In genomic region chrX:51018786-51019179, GRCm38 (mm10) we compare ENCODE assay signal across 8 mouse cellular contexts. TPM values are rescaled to one million over a fixed set of nuclear protein-coding genes. Genes with fewer than 3 reads are reported as not detected.
A peak's percentile ranks its signal among the peaks of the same experiment; 100 is the strongest.
DNase-seq lines count a peak whose midpoint lies in the region; ATAC-seq and TF ChIP-seq lines count a peak whose summit lies in the region.

No protein-coding gene starts in this region.

- H3K4me3 ChIP-seq in E14TG2a.4 (replicated peaks; ENCODE audit: low read length), result peak overlapping the region; percentile 78
- peak overlapping the region; percentile 65 for H3K4me3 ChIP-seq in forebrain, embryonic 10.5 days
- H3K4me3 ChIP-seq in heart, embryonic 15.5 days, result peak overlapping the region; percentile 63
- peak overlapping the region; percentile 69 for H3K4me3 ChIP-seq in liver, embryonic 16.5 days (ENCODE audit: low read depth, low read length)
- peak overlapping the region; percentile 45 for H3K4me3 ChIP-seq in neural tube, embryonic 14.5 days (ENCODE audit: low read depth, low read length)
- peak overlapping the region; percentile 90 for H3K4me3 ChIP-seq in testis, adult 2 months (ENCODE audit: control insufficient read depth, low read depth, low read length)

- H3K4me1 ChIP-seq in E14TG2a.4 (replicated peaks; ENCODE audit: low read depth, low read length), result peaks cover 7% of the 10 kb centered on the region; the same call in 1 of the 2 replicates
- peaks cover 13% of the 10 kb centered on the region; the same call in 1 of the 2 replicates for H3K4me1 ChIP-seq in forebrain, embryonic 10.5 days
- no peaks in the 10 kb centered on the region for H3K4me1 ChIP-seq in heart, embryonic 15.5 days (replicated peaks)
- no peaks in the 10 kb centered on the region; the same call in 1 of the 2 replicates for H3K4me1 ChIP-seq in liver, embryonic 16.5 days (ENCODE audit: control insufficient read depth, low read depth, low read length)
- 0 out of 2 replicates have a peak, but pooled peaks cover 5% of the 10 kb centered on the region for H3K4me1 ChIP-seq in neural tube, embryonic 14.5 days (ENCODE audit: control insufficient read depth, insufficient read depth, low read length)
- H3K4me1 ChIP-seq in testis, adult 2 months (ENCODE audit: control insufficient read depth, insufficient read depth, low read length), result peaks cover 3% of the 10 kb centered on the region; the same call in 1 of the 2 replicates

- H3K9ac ChIP-seq in heart, embryonic 15.5 days, result peak overlapping the region; percentile 77
- H3K9ac ChIP-seq in liver, embryonic 16.5 days (ENCODE audit: low read depth, low read length), result peak overlapping the region; percentile 76
- H3K9ac ChIP-seq in neural tube, embryonic 14.5 days (replicated peaks; ENCODE audit: low read depth, low read length), result peak overlapping the region; percentile 78

- no peaks in the 10 kb centered on the region for H3K9me3 ChIP-seq in E14TG2a.4 (ENCODE audit: low read length)
- no peaks in the 10 kb centered on the region for H3K9me3 ChIP-seq in forebrain, embryonic 10.5 days
- no peaks in the 10 kb centered on the region for H3K9me3 ChIP-seq in heart, embryonic 15.5 days (replicated peaks)
- H3K9me3 ChIP-seq in liver, embryonic 16.5 days (replicated peaks; ENCODE audit: control insufficient read depth, low read length), result no peaks in the 10 kb centered on the region
- H3K9me3 ChIP-seq in neural tube, embryonic 14.5 days (ENCODE audit: control insufficient read depth, low read length), result no peaks in the 10 kb centered on the region

- peak; percentile 79 for ATAC-seq in heart, embryonic 15.5 days (replicated peaks; ENCODE audit: insufficient number of reproducible peaks, insufficient read depth, low FRiP score, low read depth)
- ATAC-seq in liver, embryonic 16.5 days (ENCODE audit: low read depth), result peak; percentile 85
- peak; percentile 92 for ATAC-seq in neural tube, embryonic 14.5 days (ENCODE audit: low read depth)

- H3K27ac ChIP-seq in forebrain, embryonic 10.5 days, result peak overlapping the region; percentile 97
- H3K27ac ChIP-seq in heart, embryonic 15.5 days, result peak overlapping the region; percentile 97
- H3K27ac ChIP-seq in liver, embryonic 16.5 days (ENCODE audit: low read length), result peak overlapping the region; percentile 88
- H3K27ac ChIP-seq in neural tube, embryonic 14.5 days (ENCODE audit: low read depth, low read length), result peak overlapping the region; percentile 89
- peak overlapping the region; percentile 88 for H3K27ac ChIP-seq in testis, adult 2 months (ENCODE audit: control insufficient read depth, insufficient read depth, low read depth, low read length)

- H3K36me3 ChIP-seq in E14TG2a.4 (ENCODE audit: insufficient read depth, low read length), result peaks cover 15% of the 10 kb centered on the region
- H3K36me3 ChIP-seq in forebrain, embryonic 10.5 days (replicated peaks), result peaks cover 12% of the 10 kb centered on the region
- H3K36me3 ChIP-seq in heart, embryonic 15.5 days, result peaks cover 2% of the 10 kb centered on the region; the same call in 1 of the 2 replicates
- H3K36me3 ChIP-seq in liver, embryonic 16.5 days (ENCODE audit: control insufficient read depth, insufficient read depth), result no peaks in the 10 kb centered on the region; the same call in 1 of the 2 replicates
- no peaks in the 10 kb centered on the region for H3K36me3 ChIP-seq in neural tube, embryonic 14.5 days (ENCODE audit: control insufficient read depth, insufficient read depth, low read length)
- H3K36me3 ChIP-seq in testis, adult 2 months (ENCODE audit: control insufficient read depth, insufficient read depth, low read length), result no peaks in the 10 kb centered on the region

- H3K4me2 ChIP-seq in heart, embryonic 15.5 days, result peak overlapping the region; percentile 55
- peak overlapping the region; percentile 71 for H3K4me2 ChIP-seq in liver, embryonic 16.5 days (ENCODE audit: low read depth, low read length)
- peak overlapping the region; percentile 44 for H3K4me2 ChIP-seq in neural tube, embryonic 14.5 days (ENCODE audit: low read depth, low read length)

- DNase-seq in c-Kit-negative CD71-positive TER-119-positive erythroid progenitor cells, embryonic 14.5 days (ENCODE audit: low read depth, low spot score), result peak; percentile 60
- peak; percentile 64 for DNase-seq in forebrain, embryonic 10.5 days (ENCODE audit: extremely low spot score, low spot score)
- DNase-seq in kidney, postnatal 25 days, result peak; percentile 70 to 90

- H3K27me3 ChIP-seq in E14TG2a.4 (ENCODE audit: insufficient read depth, low read length), result no peaks in the 10 kb centered on the region
- no peaks in the 10 kb centered on the region for H3K27me3 ChIP-seq in forebrain, embryonic 10.5 days (ENCODE audit: poor library complexity, severe bottlenecking)
- no peaks in the 10 kb centered on the region for H3K27me3 ChIP-seq in heart, embryonic 15.5 days
- no peaks in the 10 kb centered on the region for H3K27me3 ChIP-seq in liver, embryonic 16.5 days (ENCODE audit: control insufficient read depth, insufficient read depth, low read depth, low read length)
- H3K27me3 ChIP-seq in neural tube, embryonic 14.5 days (ENCODE audit: control insufficient read depth, insufficient read depth, low read length), result no peaks in the 10 kb centered on the region
- H3K27me3 ChIP-seq in testis, adult 2 months (ENCODE audit: control insufficient read depth, insufficient read depth, low read length), result no peaks in the 10 kb centered on the region

- no peak; the same call in 1 of the 2 replicates for TF ChIP-seq POLR2A in testis, adult 2 months (IDR thresholded peaks at IDR 0.05; ENCODE audit: control insufficient read depth, low read depth, low read length)

- WGBS in forebrain, embryonic 10.5 days, result 20% methylated on average over 18 of the region's 32 CpGs
- 23% methylated on average over 29 of the region's 32 CpGs for WGBS in heart, embryonic 15.5 days
- WGBS in liver, embryonic 16.5 days (ENCODE audit: insufficient replicate concordance), result 18% methylated on average over 32 of the region's 32 CpGs
- WGBS in neural tube, embryonic 14.5 days, result 18% methylated on average over 13 of the region's 32 CpGs

- TF ChIP-seq CTCF in E14TG2a.4 (conservative IDR thresholded peaks at IDR 0.05; ENCODE audit: low read length), result no peak
- no peak for TF ChIP-seq CTCF in testis, adult 2 months (IDR thresholded peaks at IDR 0.05; ENCODE audit: control insufficient read depth, insufficient read depth, insufficient replicate concordance, low read depth, low read length)

RNA-seq across cellular contexts. Expression of gene Rap2c, which starts 1.0 kb away (rescaled TPM):
- polyA plus RNA-seq in forebrain, embryonic 10.5 days (2016; fragmentation: Nextera tagmentation; extraction: Ambion mirVana), result 21.3 and 21.9 TPM in 2 replicates
- polyA plus RNA-seq in heart, embryonic 15.5 days (2015; fragmentation: Nextera tagmentation; extraction: Ambion mirVana), result 13.2 and 14.0 TPM in 2 replicates
- polyA plus RNA-seq in liver, embryonic 16.5 days (2015; fragmentation: Nextera tagmentation; extraction: Ambion mirVana), result 7.6 and 8.5 TPM in 2 replicates
- polyA plus RNA-seq in neural tube, embryonic 14.5 days (2014; fragmentation: Nextera tagmentation; extraction: Ambion mirVana), result 17.4 and 22.0 TPM in 2 replicates
- polyA plus RNA-seq in testis, adult 2 months (2012; rRNA removed), result 0.89 and 1.5 TPM in 2 replicates

Comparison
In these comparisons a context has a peak if more than half of its experiments do, and no peak if none do; other contexts are left out.
1. Peak in every context shown above with its lines: DNase-seq, ATAC-seq, H3K4me3 ChIP-seq and H3K27ac ChIP-seq.